Comparison of ENCODE assay signal across 8 mouse cellular contexts in the genomic region with DNA sequence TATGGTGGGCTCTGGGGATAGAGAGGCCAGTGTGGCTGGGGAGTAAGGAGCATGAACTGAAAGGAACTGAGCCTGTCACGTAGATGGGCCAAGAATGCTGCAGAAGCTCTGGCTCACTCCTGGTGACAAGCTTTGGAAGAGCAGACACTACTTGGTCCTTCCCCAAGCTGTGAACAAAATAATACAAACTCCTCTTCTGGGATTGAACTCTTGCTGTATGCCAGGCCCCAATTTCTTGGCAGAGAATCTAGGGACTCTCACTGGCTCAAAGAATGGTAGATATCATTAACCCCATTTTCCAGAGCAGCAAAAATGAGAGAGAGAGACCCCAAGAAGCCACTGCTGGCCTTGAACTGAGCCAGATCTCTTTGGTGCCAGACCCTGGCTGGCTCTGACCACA. TPM values are rescaled to one million over a fixed set of nuclear protein-coding genes. Genes with fewer than 3 reads are reported as not detected.
DNase-seq lines count a peak whose midpoint lies in the region; ATAC-seq and TF ChIP-seq lines count a peak whose summit lies in the region.

No protein-coding gene starts in this region.

- WGBS in lung, embryonic 16.5 days: 33% methylated on average over 1 of the region's 1 CpGs
- WGBS in forebrain, postnatal 0 days: 38% methylated on average over 1 of the region's 1 CpGs
- WGBS in liver, embryonic 13.5 days (ENCODE audit: insufficient replicate concordance): 42% methylated on average over 1 of the region's 1 CpGs
- 33% methylated on average over 1 of the region's 1 CpGs for WGBS in stomach, postnatal 0 days

- TF ChIP-seq CTCF in forebrain, postnatal 0 days (IDR thresholded peaks at IDR 0.05; ENCODE audit: low read depth): no peak
- TF ChIP-seq CTCF in stomach, postnatal 0 days (IDR thresholded peaks at IDR 0.05; ENCODE audit: low read depth): no peak

- no peaks in the 10 kb centered on the region for H3K36me3 ChIP-seq in lung, embryonic 16.5 days (ENCODE audit: control insufficient read depth, insufficient read depth, low read length)
- no peaks in the 10 kb centered on the region for H3K36me3 ChIP-seq in forebrain, postnatal 0 days (ENCODE audit: insufficient read depth)
- H3K36me3 ChIP-seq in liver, embryonic 13.5 days: no peaks in the 10 kb centered on the region
- no peaks in the 10 kb centered on the region for H3K36me3 ChIP-seq in stomach, postnatal 0 days (ENCODE audit: control insufficient read depth, insufficient read depth, low read length)

- ATAC-seq in lung, embryonic 16.5 days (ENCODE audit: low read depth): peak; percentile 28; the same call in 1 of the 2 replicates
- ATAC-seq in forebrain, postnatal 0 days: no peak
- no peak for ATAC-seq in liver, embryonic 13.5 days (ENCODE audit: low read depth)
- ATAC-seq in stomach, postnatal 0 days (ENCODE audit: low FRiP score, low TSS enrichment): no peak

- TF ChIP-seq EP300 in stomach, postnatal 0 days (optimal IDR thresholded peaks at IDR 0.05): no peak

- H3K4me3 ChIP-seq in lung, embryonic 16.5 days (ENCODE audit: low read length): peak overlapping the region; percentile 58
- H3K4me3 ChIP-seq in forebrain, postnatal 0 days (ENCODE audit: low read depth, low read length): peak overlapping the region; percentile 18; the same call in 1 of the 2 replicates
- H3K4me3 ChIP-seq in liver, embryonic 13.5 days (replicated peaks): peak overlapping the region; percentile 36
- H3K4me3 ChIP-seq in stomach, postnatal 0 days (ENCODE audit: low read depth, low read length): peak overlapping the region; percentile 40

- H3K9ac ChIP-seq in lung, embryonic 16.5 days (ENCODE audit: low read length): peak overlapping the region; percentile 42; the same call in 1 of the 2 replicates
- H3K9ac ChIP-seq in forebrain, postnatal 0 days: peak overlapping the region; percentile 31; the same call in 1 of the 2 replicates
- H3K9ac ChIP-seq in liver, embryonic 13.5 days: no peak overlapping the region
- H3K9ac ChIP-seq in stomach, postnatal 0 days (ENCODE audit: low read length): no peak overlapping the region

- H3K9me3 ChIP-seq in lung, embryonic 16.5 days (ENCODE audit: control insufficient read depth, low read length): no peaks in the 10 kb centered on the region
- no peaks in the 10 kb centered on the region for H3K9me3 ChIP-seq in forebrain, postnatal 0 days (ENCODE audit: low read length)
- H3K9me3 ChIP-seq in liver, embryonic 13.5 days (replicated peaks): no peaks in the 10 kb centered on the region
- no peaks in the 10 kb centered on the region for H3K9me3 ChIP-seq in stomach, postnatal 0 days (ENCODE audit: control insufficient read depth, low read length)

- no peak for DNase-seq in lung, postnatal 25 days (ENCODE audit: low spot score)
- DNase-seq in forebrain, postnatal 0 days: peak; percentile 7
- DNase-seq in liver, embryonic 13.5 days: no peak
- DNase-seq in stomach, postnatal 0 days (ENCODE audit: low spot score): no peak
- DNase-seq in frontal cortex, adult 2 months (ENCODE audit: extremely low spot score in 1 of 2, low spot score in 1 of 2): no peak
- no peak for DNase-seq in thymus, postnatal 4 days
- no peak for DNase-seq in urinary bladder, postnatal 10 days (ENCODE audit: low spot score)

- peaks cover 33% of the 10 kb centered on the region for H3K27me3 ChIP-seq in lung, embryonic 16.5 days (ENCODE audit: control insufficient read depth, insufficient read depth, low read depth, low read length)
- H3K27me3 ChIP-seq in forebrain, postnatal 0 days (ENCODE audit: insufficient read depth, low read length): peaks cover 15% of the 10 kb centered on the region; the same call in 1 of the 2 replicates
- H3K27me3 ChIP-seq in liver, embryonic 13.5 days: peaks cover 83% of the 10 kb centered on the region
- H3K27me3 ChIP-seq in stomach, postnatal 0 days (ENCODE audit: control insufficient read depth, insufficient read depth, low read length): peaks cover 12% of the 10 kb centered on the region; the same call in 1 of the 2 replicates

- H3K27ac ChIP-seq in lung, embryonic 16.5 days (ENCODE audit: low read length): peak overlapping the region; percentile 63
- H3K27ac ChIP-seq in forebrain, postnatal 0 days (ENCODE audit: low read depth, low read length): no peak overlapping the region
- no peak overlapping the region for H3K27ac ChIP-seq in liver, embryonic 13.5 days
- H3K27ac ChIP-seq in stomach, postnatal 0 days (replicated peaks): no peak overlapping the region

- peaks cover 18% of the 10 kb centered on the region for H3K4me1 ChIP-seq in lung, embryonic 16.5 days (replicated peaks; ENCODE audit: control insufficient read depth, insufficient read depth, low read length)
- H3K4me1 ChIP-seq in forebrain, postnatal 0 days (ENCODE audit: insufficient read depth): 0 out of 2 replicates have a peak, but pooled peaks cover 3% of the 10 kb centered on the region
- peaks cover 22% of the 10 kb centered on the region for H3K4me1 ChIP-seq in liver, embryonic 13.5 days (replicated peaks)
- H3K4me1 ChIP-seq in stomach, postnatal 0 days (replicated peaks; ENCODE audit: control insufficient read depth, insufficient read depth): 0 out of 2 replicates have a peak, but pooled peaks cover 2% of the 10 kb centered on the region

- H3K4me2 ChIP-seq in lung, embryonic 16.5 days (ENCODE audit: low read depth, low read length): peak overlapping the region; percentile 87
- peak overlapping the region; percentile 33 for H3K4me2 ChIP-seq in forebrain, postnatal 0 days (ENCODE audit: low read depth)
- peak overlapping the region; percentile 46 for H3K4me2 ChIP-seq in liver, embryonic 13.5 days
- H3K4me2 ChIP-seq in stomach, postnatal 0 days (replicated peaks; ENCODE audit: low read depth): peak overlapping the region; percentile 53

RNA-seq across cellular contexts. Expression of a gene that starts 1.9 kb away (rescaled TPM):
- 4.7 and 6.1 TPM in 2 replicates for polyA plus RNA-seq in lung, embryonic 16.5 days (2015; fragmentation: Nextera tagmentation; extraction: Ambion mirVana)
- 1.6 TPM in 1 of 2 replicates, not detected in the other for total RNA-seq in forebrain, postnatal 0 days (2014; rRNA removed)
- 0.69 and 1.1 TPM in 2 replicates for polyA plus RNA-seq in forebrain, postnatal 0 days (2015; fragmentation: Nextera tagmentation; extraction: Ambion mirVana)
- polyA plus RNA-seq in liver, embryonic 13.5 days (2015; fragmentation: Nextera tagmentation; extraction: Ambion mirVana): 0.27 and 0.33 TPM in 2 replicates
- 2.5 and 3.1 TPM in 2 replicates for polyA plus RNA-seq in stomach, postnatal 0 days (2015; fragmentation: Nextera tagmentation; extraction: Ambion mirVana)
- polyA plus RNA-seq in frontal cortex, adult 2 months (2012; rRNA removed): 3.3 TPM in 2 replicates

RNA-seq across cellular contexts. Expression of a gene that starts 36.2 kb away (rescaled TPM):
- 5.7 and 5.9 TPM in 2 replicates for polyA plus RNA-seq in lung, embryonic 16.5 days (2015; fragmentation: Nextera tagmentation; extraction: Ambion mirVana)
- total RNA-seq in forebrain, postnatal 0 days (2014; rRNA removed): 18.4 and 27.3 TPM in 2 replicates
- 11.9 and 16.4 TPM in 2 replicates for polyA plus RNA-seq in forebrain, postnatal 0 days (2015; fragmentation: Nextera tagmentation; extraction: Ambion mirVana)
- 17.2 and 17.9 TPM in 2 replicates for polyA plus RNA-seq in liver, embryonic 13.5 days (2015; fragmentation: Nextera tagmentation; extraction: Ambion mirVana)
- polyA plus RNA-seq in stomach, postnatal 0 days (2015; fragmentation: Nextera tagmentation; extraction: Ambion mirVana): 28.4 and 31.4 TPM in 2 replicates
- 91.2 and 95.2 TPM in 2 replicates for polyA plus RNA-seq in frontal cortex, adult 2 months (2012; rRNA removed)

Comparison
In these comparisons a context has a peak if more than half of its experiments do, and no peak if none do; other contexts are left out.
1. H3K4me2 ChIP-seq: peak in every context shown above with its lines; median percentile 87 in lung, embryonic 16.5 days; 53 in stomach, postnatal 0 days; 46 in liver, embryonic 13.5 days; 33 in forebrain, postnatal 0 days.
2. H3K9ac ChIP-seq: peak in lung, embryonic 16.5 days (single experiment) and forebrain, postnatal 0 days (single experiment); none in liver, embryonic 13.5 days (single experiment) and stomach, postnatal 0 days (single experiment).
3. Peak in every context shown above with its lines, with median percentiles within 50 percentile points of each other: H3K4me3 ChIP-seq.